Mouse (Mus musculus) forebrain, embryonic 15.5 days (tissue): ENCODE data around the gene Arfgef3. TPM values are rescaled to one million over a fixed set of nuclear protein-coding genes. Genes with fewer than 3 reads are reported as not detected.
A peak's percentile ranks its signal among the peaks of the same experiment; 100 is the strongest.
"Not testable (repeated sequence)": the region's sequence is repeated elsewhere in the genome, so short reads cannot be mapped to it uniquely, and the experiment has no call there.

Source experiments
- ATAC-seq: fragments of 200-750 bp; cut with Nextera tagmentation; replicated peaks from 2 replicates; pipeline ENCODE4 v1.8.0; 2017; ENCODE audit warnings: mild to moderate bottlenecking, moderate TSS enrichment, moderate library complexity
- H3K27ac ChIP-seq: fragments of 300-500 bp; sonication (generic); replicated peaks from 2 replicates; pipeline ENCODE4 v1.5.1; 2015; ENCODE audit warnings: mild to moderate bottlenecking, inconsistent platforms
- H3K27me3 ChIP-seq: fragments of 300-500 bp; sonication (generic); 2 replicates; pipeline ENCODE4 v1.6.1; 2015; ENCODE audit warnings: inconsistent platforms
- H3K36me3 ChIP-seq: fragments of 300-500 bp; sonication (generic); 2 replicates; pipeline ENCODE4 v1.6.1; 2015; ENCODE audit warnings: mild to moderate bottlenecking, inconsistent platforms
- H3K4me1 ChIP-seq: fragments of 300-500 bp; sonication (generic); 2 replicates; pipeline ENCODE4 v1.6.1; 2015; ENCODE audit warnings: inconsistent platforms
- H3K4me2 ChIP-seq: fragments of 300-500 bp; sonication (generic); replicated peaks from 2 replicates; pipeline ENCODE4 v1.6.1; 2015; ENCODE audit warnings: mild to moderate bottlenecking, inconsistent platforms
- H3K4me3 ChIP-seq: fragments of 300-500 bp; sonication (generic); 2 replicates; pipeline ENCODE4 v1.5.1; 2015; ENCODE audit warnings: mild to moderate bottlenecking, inconsistent platforms
- H3K9ac ChIP-seq: fragments of 300-500 bp; sonication (generic); replicated peaks from 2 replicates; pipeline ENCODE4 v1.6.1; 2015; ENCODE audit warnings: mild to moderate bottlenecking, inconsistent platforms
- H3K9me3 ChIP-seq: fragments of 300-500 bp; sonication (generic); 2 replicates; pipeline ENCODE4 v1.6.1; 2016; ENCODE audit warnings: inconsistent platforms
- WGBS: fragments of 180-500 bp; shearing (Covaris S2); methylation state at CpG from one replicate; pipeline ENCODE4 v1.1.7; 2015; ENCODE audit warnings: mixed read lengths; 5-methylcytosine and 5-hydroxymethylcytosine counted together
- polyA plus RNA-seq: library from polyadenylated mRNA; unstranded; fragments of >200 nt; fragmentation: Nextera tagmentation; extraction: Ambion mirVana; gene quantifications from 2 replicates; pipeline ENCODE4 v1.2.1, GENCODE M21; 2015

Gene Arfgef3
- polyA plus RNA-seq, 1 experiment from 2014 or later, result 5.0 TPM

DNA sequence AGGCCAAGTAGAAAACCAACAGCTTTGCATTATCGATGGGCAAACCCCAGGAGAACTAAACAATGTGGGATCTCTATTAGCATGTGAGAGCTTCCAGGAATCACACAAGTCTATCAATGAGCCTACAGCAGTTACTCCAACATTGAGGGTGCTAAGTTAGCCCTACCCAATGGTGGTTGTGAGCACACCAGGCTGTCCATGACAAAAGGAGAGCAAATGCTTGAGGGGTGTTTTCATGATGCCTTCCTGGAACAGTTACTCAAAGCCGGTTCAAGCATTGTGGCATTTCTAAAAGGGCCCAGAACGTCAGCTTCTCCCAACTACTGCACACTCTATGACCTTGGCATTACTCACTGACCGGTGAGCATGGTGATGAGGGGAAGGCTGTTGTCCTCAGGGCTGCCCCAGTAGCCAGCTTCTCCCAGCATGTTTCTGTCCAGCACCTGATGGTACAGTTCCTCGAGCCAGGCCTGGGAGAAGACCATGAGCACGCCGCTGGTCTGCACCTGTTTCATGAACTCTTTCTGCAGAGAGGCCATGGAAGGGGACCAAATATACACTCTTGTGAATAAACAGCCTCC lies 109.3 kb downstream of the Arfgef3 start:
- no peak overlapping the region for H3K27ac ChIP-seq
- H3K9me3 ChIP-seq, result no peaks in the 10 kb centered on the region
- H3K9ac ChIP-seq, result no peak overlapping the region
- ATAC-seq, result no peak
- peaks cover 8% of the 10 kb centered on the region; the same call in 1 of the 2 replicates for H3K36me3 ChIP-seq
- H3K4me1 ChIP-seq, result no peaks in the 10 kb centered on the region
- H3K4me2 ChIP-seq, result no peak overlapping the region
- WGBS, result 78% methylated on average over 7 of the region's 7 CpGs
- no peaks in the 10 kb centered on the region for H3K27me3 ChIP-seq
- H3K4me3 ChIP-seq, result no peak overlapping the region

DNA sequence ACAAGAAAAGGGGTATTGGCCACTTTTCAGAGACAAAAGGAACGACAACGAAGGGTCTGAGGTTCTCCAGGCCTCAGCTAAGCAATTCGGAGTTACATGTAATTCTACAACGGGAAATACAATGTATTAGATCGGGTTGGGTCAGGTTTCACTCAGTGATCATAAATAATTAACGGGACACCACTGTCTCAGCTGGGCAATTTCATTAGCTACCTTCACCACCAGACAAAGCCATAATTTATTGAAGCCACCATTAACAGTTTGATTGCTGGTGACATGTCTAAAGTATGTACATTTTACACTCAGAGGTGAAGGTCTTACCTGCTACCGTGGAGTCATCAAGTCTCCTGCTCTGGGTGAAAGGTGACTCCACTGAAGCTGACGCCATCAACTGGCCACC lies 113.3 kb downstream of the Arfgef3 start:
- H3K36me3 ChIP-seq, result peaks cover 16% of the 10 kb centered on the region; the same call in 1 of the 2 replicates
- H3K4me2 ChIP-seq, result no peak overlapping the region
- 89% methylated on average over 8 of the region's 8 CpGs for whole genome bisulfite sequencing
- no peak overlapping the region for H3K9ac ChIP-seq
- ATAC-seq, result no peak
- H3K4me3 ChIP-seq, result no peak overlapping the region
- H3K27ac ChIP-seq, result no peak overlapping the region
- no peaks in the 10 kb centered on the region for H3K4me1 ChIP-seq
- H3K9me3 ChIP-seq, result no peaks in the 10 kb centered on the region
- H3K27me3 ChIP-seq, result no peaks in the 10 kb centered on the region

DNA sequence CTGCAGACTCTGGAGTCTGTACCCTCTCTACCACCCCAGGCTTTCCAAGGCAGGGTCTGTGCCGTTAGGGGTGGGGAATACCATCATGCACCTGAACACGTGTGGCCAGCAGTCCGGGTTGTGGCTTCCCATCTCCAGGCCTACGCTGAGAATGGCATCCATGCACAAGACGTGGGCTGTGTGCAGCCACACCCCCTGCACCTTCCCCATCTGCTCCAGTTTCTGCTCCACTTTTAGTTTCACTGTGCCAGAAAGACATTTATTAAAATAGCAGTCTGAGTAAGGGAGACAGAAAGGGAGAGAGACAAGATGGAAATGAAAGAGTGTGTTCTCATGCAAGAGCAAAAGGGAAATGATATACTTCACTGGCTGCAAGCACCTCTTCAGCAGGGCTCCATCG lies 116.2 kb downstream of the Arfgef3 start:
- no peak for ATAC-seq
- H3K4me2 ChIP-seq, result no peak overlapping the region
- no peak overlapping the region for H3K9ac ChIP-seq
- H3K4me3 ChIP-seq, result no peak overlapping the region
- H3K36me3 ChIP-seq, result peaks cover 16% of the 10 kb centered on the region; the same call in 1 of the 2 replicates
- no peak overlapping the region for H3K27ac ChIP-seq
- H3K27me3 ChIP-seq, result no peaks in the 10 kb centered on the region
- no peaks in the 10 kb centered on the region for H3K9me3 ChIP-seq
- no peaks in the 10 kb centered on the region for H3K4me1 ChIP-seq
- 87% methylated on average over 6 of the region's 6 CpGs for WGBS

DNA sequence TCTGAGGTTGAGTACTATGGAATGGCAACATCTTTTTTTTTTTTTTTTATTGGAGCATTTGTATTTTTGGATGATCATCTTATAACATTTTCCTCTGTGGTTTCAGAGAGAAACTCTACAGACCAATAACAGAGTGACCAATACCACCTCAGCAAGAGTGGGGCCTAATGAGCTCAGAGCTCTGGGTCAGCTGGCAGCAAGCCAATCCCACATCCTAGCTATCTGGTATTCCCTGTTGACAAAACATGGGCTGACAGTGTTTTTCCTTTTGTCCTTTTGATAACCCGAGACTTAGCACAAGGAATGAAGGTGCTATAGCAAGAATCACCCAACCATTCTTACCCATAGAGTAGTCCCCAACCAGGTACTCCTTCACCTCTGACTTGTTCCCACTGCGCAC lies 131.0 kb downstream of the Arfgef3 start:
- no peak for ATAC-seq
- Histone ChIP-seq H3K4me3 (no peak overlapping the region), H3K4me2 (no peak overlapping the region), H3K4me1 (no peaks in the 10 kb centered on the region), H3K9ac (no peak overlapping the region), H3K27me3 (no peaks in the 10 kb centered on the region), H3K27ac (no peak overlapping the region), H3K9me3 (no peaks in the 10 kb centered on the region), H3K36me3 (peaks cover 11% of the 10 kb centered on the region; the same call in 1 of the 2 replicates)
- 76% methylated on average over 2 of the region's 2 CpGs for WGBS

DNA sequence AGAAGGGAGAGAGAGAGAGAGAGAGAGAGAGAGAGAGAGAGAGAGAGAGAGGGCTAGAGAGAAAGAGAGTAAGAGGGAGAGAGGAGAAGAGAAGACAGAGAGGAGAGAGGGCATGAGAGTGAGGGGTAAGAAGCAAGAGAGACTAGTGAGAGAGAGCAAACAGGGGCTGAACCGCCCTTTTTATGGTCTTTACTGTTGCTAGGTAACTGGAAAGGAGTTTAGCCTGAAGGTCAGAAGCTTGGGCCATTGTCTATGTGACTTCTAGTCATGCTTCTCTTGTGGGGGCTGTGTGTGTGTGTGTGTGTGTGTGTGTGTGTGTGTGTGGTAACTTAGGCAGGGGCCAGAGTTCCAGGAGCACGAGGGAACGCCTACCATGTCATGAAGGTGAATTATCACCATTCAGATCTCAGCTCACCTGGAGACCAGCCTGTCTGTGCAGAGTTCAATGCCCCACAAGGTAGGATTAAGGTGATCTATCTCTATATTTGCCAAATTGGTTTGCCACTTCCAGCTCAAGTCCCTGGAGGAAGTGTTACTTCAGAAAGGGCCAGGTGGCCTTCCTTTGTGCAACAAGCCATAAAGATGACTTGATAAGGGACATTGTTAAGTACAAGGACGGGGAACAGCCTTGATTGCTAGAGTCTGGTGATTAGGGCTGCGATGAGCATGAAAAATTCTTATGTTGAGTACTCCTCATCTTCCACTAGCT lies 138.8 kb downstream of the Arfgef3 start:
- not testable (repeated sequence) for H3K36me3 ChIP-seq, ATAC-seq, H3K27me3 ChIP-seq, H3K9ac ChIP-seq, H3K4me2 ChIP-seq, H3K4me1 ChIP-seq, H3K9me3 ChIP-seq, H3K27ac ChIP-seq, H3K4me3 ChIP-seq
- 63% methylated on average over 5 of the region's 5 CpGs for WGBS

DNA sequence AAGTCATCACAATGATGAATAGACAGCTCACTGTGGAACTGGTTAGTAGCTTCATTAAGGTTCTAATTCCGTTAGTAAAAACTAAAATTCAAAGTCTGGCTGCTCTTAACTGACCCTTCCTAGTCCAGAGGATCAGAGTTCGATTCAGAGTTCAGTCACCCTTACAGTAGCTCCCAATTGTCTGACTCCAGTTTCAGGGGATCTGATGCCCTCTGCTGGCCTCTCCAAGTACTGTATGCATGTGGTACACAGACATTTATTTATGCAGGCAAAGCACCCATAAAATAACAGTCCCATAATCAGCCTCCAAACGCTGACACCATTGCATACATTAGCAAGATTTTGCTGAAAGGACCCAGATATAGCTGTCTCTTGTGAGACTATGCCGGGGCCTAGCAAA lies 141.7 kb downstream of the Arfgef3 start:
- no peaks in the 10 kb centered on the region for H3K4me1 ChIP-seq
- no peak overlapping the region for H3K9ac ChIP-seq
- no peak overlapping the region for H3K4me3 ChIP-seq
- H3K27ac ChIP-seq, result no peak overlapping the region
- WGBS, result 17% methylated on average over 4 of the region's 4 CpGs
- peaks cover 10% of the 10 kb centered on the region for H3K36me3 ChIP-seq
- no peaks in the 10 kb centered on the region for H3K9me3 ChIP-seq
- peak; percentile 86 for ATAC-seq
- H3K4me2 ChIP-seq, result no peak overlapping the region
- no peaks in the 10 kb centered on the region for H3K27me3 ChIP-seq

DNA sequence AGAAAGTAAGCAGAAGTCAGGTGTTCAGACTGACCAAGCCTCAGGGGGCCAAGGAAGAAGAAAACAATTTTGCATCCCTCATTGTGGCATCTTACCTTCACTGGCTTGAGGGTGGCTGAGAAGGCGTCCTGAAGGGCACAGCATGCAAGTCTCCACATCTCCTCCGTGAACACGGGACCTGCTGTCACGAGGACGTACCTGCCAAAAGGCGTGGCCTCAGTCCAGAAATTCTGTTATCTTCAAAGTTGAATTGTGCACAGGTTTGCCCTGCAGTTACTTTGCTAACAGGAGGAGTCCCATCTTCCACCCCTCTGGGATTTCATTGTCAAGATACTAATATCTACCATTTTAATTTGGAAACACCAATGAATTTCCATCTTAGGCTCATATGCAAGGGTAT lies 146.1 kb downstream of the Arfgef3 start:
- Histone ChIP-seq H3K9me3 (no peaks in the 10 kb centered on the region), H3K4me1 (no peaks in the 10 kb centered on the region), H3K27me3 (no peaks in the 10 kb centered on the region), H3K4me3 (no peak overlapping the region), H3K36me3 (peaks cover 19% of the 10 kb centered on the region), H3K9ac (no peak overlapping the region), H3K27ac (no peak overlapping the region), H3K4me2 (no peak overlapping the region)
- no peak for ATAC-seq
- WGBS, result 97% methylated on average over 6 of the region's 6 CpGs

DNA sequence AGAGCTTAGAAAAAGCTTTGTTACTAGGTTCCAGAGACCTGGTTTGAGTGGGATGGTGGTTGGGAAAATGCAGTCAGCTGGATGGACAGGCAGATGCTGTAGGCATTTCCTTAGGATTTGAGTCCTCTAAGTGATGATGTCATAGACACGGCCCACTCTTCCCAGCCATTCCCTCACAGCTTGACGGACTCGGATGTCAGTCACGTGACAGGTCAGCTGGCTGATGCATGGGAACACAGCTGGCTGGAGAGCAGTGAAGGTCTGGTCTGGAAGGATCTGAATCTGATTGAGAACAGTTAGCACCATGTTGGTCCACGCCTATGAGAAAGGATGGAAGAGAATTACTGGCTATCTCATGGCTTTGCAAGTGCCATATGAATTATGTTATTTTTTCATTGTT lies 154.3 kb downstream of the Arfgef3 start:
- no peak for ATAC-seq
- Histone ChIP-seq H3K4me3 (no peak overlapping the region), H3K9ac (no peak overlapping the region), H3K27me3 (no peaks in the 10 kb centered on the region), H3K36me3 (peaks cover 24% of the 10 kb centered on the region; the same call in 1 of the 2 replicates), H3K4me2 (no peak overlapping the region), H3K27ac (no peak overlapping the region), H3K9me3 (no peaks in the 10 kb centered on the region), H3K4me1 (no peaks in the 10 kb centered on the region)
- WGBS, result 88% methylated on average over 5 of the region's 5 CpGs

DNA sequence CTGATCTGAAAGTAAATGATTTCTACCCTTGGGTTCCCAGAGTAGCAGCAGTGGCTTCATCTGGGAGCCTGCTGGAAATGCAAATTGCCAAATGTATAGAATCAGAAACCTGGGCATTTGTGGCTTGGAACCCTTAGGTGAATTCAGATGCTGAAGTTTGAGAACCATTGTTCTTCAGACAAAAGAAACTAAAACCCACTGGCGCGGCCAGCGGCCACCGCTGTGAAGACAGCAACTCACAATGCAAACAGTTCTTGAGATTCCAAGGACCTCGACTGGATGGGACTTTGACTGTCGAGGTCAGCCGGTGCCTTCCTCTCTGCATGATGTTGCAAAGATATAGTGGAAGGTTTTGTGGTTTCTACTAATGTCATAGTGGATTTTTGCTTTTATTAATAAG lies 159.6 kb downstream of the Arfgef3 start:
- Histone ChIP-seq H3K27ac (no peak overlapping the region), H3K4me3 (no peak overlapping the region), H3K4me1 (no peaks in the 10 kb centered on the region), H3K9ac (no peak overlapping the region), H3K36me3 (0 out of 2 replicates have a peak, but pooled peaks cover 3% of the 10 kb centered on the region), H3K9me3 (no peaks in the 10 kb centered on the region), H3K27me3 (no peaks in the 10 kb centered on the region), H3K4me2 (no peak overlapping the region)
- no peak for ATAC-seq
- WGBS, result 9% methylated on average over 7 of the region's 7 CpGs

DNA sequence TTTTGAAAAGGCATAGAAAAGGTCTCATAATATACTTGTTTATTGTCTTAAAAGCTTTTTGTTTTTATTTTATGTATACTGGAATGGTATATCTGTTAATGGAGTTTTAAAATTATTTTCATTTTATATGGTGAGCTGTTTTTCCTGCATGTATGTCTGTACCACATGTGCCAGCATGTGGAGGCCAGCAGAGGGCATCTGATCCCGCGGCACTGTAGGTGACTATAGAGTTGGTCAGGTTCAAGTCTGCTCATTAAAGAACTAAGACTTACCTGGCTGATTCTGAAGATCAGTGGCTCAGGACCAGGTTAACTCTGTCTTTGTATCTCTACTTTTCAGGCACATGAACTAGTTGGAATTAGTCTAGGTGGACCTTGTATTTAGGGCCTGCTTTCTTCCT lies 171.2 kb downstream of the Arfgef3 start:
- no peaks in the 10 kb centered on the region for H3K27me3 ChIP-seq
- H3K36me3 ChIP-seq, result no peaks in the 10 kb centered on the region
- no peak overlapping the region for H3K4me3 ChIP-seq
- no peak overlapping the region for H3K4me2 ChIP-seq
- no peaks in the 10 kb centered on the region for H3K9me3 ChIP-seq
- WGBS, result 61% methylated on average over 2 of the region's 2 CpGs
- no peak for ATAC-seq
- no peaks in the 10 kb centered on the region for H3K4me1 ChIP-seq
- H3K9ac ChIP-seq, result no peak overlapping the region
- H3K27ac ChIP-seq, result no peak overlapping the region

DNA sequence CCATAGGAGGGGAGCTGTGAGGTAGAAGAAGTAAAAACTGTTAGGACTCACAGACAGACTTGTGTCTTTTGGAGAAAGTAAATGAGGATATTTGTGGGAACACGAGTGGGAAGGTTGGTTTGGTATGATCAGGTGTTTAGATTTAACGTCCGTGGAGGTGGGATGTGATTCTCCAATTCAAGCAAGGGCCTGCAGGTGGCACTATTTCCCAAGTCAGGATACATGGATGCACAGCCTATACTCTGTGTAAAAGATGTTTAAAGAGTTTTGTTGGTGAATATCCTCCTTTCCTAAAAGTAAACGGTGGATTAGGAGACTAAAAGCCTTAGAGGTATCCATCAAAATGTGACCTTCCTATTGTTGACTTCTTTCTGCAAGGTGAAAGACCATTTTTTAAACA lies 180.8 kb downstream of the Arfgef3 start:
- no peak for ATAC-seq
- H3K36me3 ChIP-seq, result no peaks in the 10 kb centered on the region
- no peak overlapping the region for H3K4me2 ChIP-seq
- H3K27ac ChIP-seq, result no peak overlapping the region
- no peaks in the 10 kb centered on the region for H3K27me3 ChIP-seq
- WGBS, result 6% methylated on average over 4 of the region's 4 CpGs
- no peaks in the 10 kb centered on the region for H3K9me3 ChIP-seq
- H3K4me3 ChIP-seq, result no peak overlapping the region
- H3K4me1 ChIP-seq, result no peaks in the 10 kb centered on the region
- no peak overlapping the region for H3K9ac ChIP-seq

DNA sequence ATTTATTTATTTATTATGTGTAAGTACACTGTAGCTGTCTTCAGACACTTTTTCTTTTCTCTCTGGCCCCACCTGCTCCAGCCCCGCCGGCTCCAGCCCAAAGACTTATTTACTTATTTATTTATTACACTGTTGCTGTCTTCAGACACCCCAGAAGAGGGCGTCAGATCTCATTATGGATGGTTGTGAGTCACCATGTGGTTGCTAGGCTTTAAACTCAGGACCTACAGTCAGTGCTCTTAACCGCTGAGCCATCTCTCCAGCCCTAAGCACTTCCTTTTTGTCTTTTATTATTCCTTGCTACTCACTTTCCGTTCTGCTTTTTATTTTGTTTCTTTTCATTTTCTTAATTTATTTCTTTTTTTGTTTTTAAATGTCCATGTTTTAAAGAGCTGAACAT lies 182.3 kb downstream of the Arfgef3 start:
- 52% methylated on average over 5 of the region's 5 CpGs for WGBS

DNA sequence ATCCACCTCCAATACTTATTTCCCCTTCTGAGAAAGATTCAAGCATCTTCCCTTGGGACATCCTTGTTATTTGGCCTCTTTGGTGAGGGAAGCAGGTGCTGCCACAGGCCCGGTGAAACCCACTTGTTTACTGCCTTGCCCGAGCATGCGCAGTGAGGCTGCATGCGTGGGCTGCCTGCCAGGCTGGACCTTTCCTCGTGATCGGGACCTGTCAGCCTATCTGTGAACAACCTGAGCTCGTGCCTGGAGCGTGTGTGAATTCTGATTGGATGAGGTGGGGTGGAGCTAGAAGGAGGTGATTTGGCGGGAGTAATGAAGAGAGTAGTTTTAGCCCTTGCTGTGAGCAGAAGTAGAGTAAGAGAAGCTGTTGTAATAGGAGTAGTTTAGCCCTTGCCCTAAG lies 184.7 kb downstream of the Arfgef3 start:
- H3K9ac ChIP-seq, ATAC-seq, H3K4me1 ChIP-seq, H3K4me3 ChIP-seq, H3K27me3 ChIP-seq, H3K9me3 ChIP-seq, H3K4me2 ChIP-seq, H3K36me3 ChIP-seq, H3K27ac ChIP-seq: not testable (repeated sequence)
- 83% methylated on average over 9 of the region's 9 CpGs for WGBS

More for the DNA sequence above, 182.3 kb downstream of the Arfgef3 start:
- no peak overlapping the region for H3K4me3 ChIP-seq
- H3K36me3 ChIP-seq, result no peaks in the 10 kb centered on the region
- H3K4me2 ChIP-seq, result no peak overlapping the region
- no peaks in the 10 kb centered on the region for H3K4me1 ChIP-seq
- no peaks in the 10 kb centered on the region for H3K27me3 ChIP-seq
- ATAC-seq, result no peak
- H3K9ac ChIP-seq, result no peak overlapping the region
- H3K27ac ChIP-seq, result no peak overlapping the region
- no peaks in the 10 kb centered on the region for H3K9me3 ChIP-seq
